Mouse (Mus musculus) megakaryocyte, embryonic 14.5 days (primary cell): ENCODE measurements at regions not wholly inside any gene's neighbourhood (a gene's known extent, or its start where the extent isn't known, plus 50 kb on each side); places are given as distances from the start of the nearest gene placed in this dataset.
A peak's percentile ranks its signal among the peaks of the same experiment; 100 is the strongest.
"Not testable (repeated sequence)": the region's sequence is repeated elsewhere in the genome, so short reads cannot be mapped to it uniquely, and the experiment has no call there.

ENCODE experiments used
- H3K27me3 ChIP-seq: replicated peaks from 2 replicates; pipeline ENCODE3; 2012; ENCODE audit warnings: inconsistent platforms
- H3K36me3 ChIP-seq: replicated peaks from 2 replicates; pipeline ENCODE3; 2012; ENCODE audit warnings: low read length, inconsistent platforms, mixed read lengths
- H3K4me1 ChIP-seq: 2 replicates; pipeline ENCODE4 v1.6.1; 2012; ENCODE audit warnings: inconsistent platforms
- H3K4me3 ChIP-seq: replicated peaks from 2 replicates; pipeline ENCODE3; 2012; ENCODE audit warnings: moderate library complexity, mild to moderate bottlenecking, inconsistent platforms
- H3K9me3 ChIP-seq: 2 replicates; pipeline ENCODE4 v1.6.1; 2012; ENCODE audit warnings: inconsistent platforms
- FLI1 ChIP-seq: IDR thresholded peaks from 2 replicates; pipeline ENCODE4 v1.6.1; 2012; ENCODE audit warnings: low read length, inconsistent platforms, mixed read lengths
- GATA1 ChIP-seq: IDR thresholded peaks from 3 replicates; pipeline ENCODE4 v1.6.1; 2012; ENCODE audit warnings: mixed read lengths, low read length, inconsistent platforms, borderline replicate concordance

DNA sequence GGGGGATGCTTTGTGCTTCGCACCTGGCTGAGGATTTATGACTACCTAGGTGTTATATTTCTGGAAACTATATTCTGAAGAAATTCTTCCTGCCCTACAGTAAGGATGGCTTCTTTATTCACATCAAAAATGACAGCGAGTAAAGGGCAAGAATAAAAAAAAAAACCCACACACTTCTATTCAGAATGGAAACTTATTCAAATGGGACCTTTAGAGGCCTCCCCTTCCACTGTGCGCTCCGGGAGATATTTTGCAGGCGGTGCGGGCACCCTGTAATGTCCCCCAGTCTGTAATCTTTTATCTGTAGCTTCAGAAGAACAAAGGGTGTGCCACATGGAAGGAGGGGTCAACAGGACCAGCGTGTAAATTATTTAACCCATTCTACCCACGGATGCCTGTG is 618.1 kb upstream of the Gm19410 start:
- Histone ChIP-seq H3K4me1 (no peaks in the 10 kb centered on the region), H3K4me3 (no peak overlapping the region), H3K27me3 (peaks cover 5% of the 10 kb centered on the region), H3K9me3 (peaks cover 21% of the 10 kb centered on the region; the same call in 1 of the 2 replicates), H3K36me3 (no peaks in the 10 kb centered on the region)
- no peak for TF ChIP-seq FLI1
- TF ChIP-seq GATA1, result no peak

DNA sequence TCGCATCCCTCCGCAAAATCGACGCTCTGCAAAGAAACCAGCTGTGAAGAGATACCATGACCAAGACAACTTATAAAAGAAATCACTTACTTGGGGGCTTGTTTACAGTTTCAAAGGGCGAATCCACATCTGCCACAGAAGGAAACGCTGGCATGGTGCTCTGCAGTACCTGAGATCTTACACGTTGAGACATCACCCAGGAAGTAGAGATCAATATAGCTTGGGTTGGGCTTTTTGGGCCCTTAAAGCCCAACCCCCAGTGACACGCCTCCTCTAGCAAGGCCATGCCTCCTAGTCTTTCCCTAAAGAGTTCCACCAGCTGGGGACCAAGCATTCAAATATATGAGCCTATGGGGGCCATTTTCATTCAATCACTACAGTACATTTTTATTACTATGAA is 617.6 kb upstream of the Gm19410 start:
- Histone ChIP-seq H3K4me1 (no peaks in the 10 kb centered on the region), H3K27me3 (peaks cover 3% of the 10 kb centered on the region), H3K36me3 (no peaks in the 10 kb centered on the region), H3K9me3 (peaks cover 18% of the 10 kb centered on the region; the same call in 1 of the 2 replicates), H3K4me3 (no peak overlapping the region)
- no peak for TF ChIP-seq GATA1
- TF ChIP-seq FLI1, result no peak

DNA sequence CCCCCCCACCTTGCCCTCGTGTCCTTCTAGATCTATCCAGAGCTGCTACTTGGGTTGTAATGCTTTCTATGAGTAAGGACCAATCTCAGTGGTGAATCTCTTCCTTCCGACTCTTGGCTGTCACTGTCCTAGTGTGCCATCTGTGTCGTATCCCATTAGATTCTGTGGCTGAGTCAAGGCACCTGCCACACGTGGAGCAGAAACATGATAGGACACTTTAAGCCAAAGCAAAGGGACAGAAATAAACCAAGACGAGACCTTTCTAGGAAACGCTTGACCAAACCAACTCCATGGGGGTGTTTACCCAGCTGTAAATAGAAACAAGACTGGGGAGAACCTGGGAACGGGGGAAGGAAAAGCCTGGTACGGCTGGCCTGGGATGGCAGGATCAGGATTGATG is 613.0 kb upstream of the Gm19410 start:
- H3K9me3 ChIP-seq, result 0 out of 2 replicates have a peak, but pooled peaks cover 10% of the 10 kb centered on the region
- TF ChIP-seq GATA1, result no peak
- no peak for TF ChIP-seq FLI1
- peaks cover 4% of the 10 kb centered on the region for H3K4me1 ChIP-seq
- peaks cover 8% of the 10 kb centered on the region for H3K27me3 ChIP-seq
- no peak overlapping the region for H3K4me3 ChIP-seq
- H3K36me3 ChIP-seq, result no peaks in the 10 kb centered on the region

DNA sequence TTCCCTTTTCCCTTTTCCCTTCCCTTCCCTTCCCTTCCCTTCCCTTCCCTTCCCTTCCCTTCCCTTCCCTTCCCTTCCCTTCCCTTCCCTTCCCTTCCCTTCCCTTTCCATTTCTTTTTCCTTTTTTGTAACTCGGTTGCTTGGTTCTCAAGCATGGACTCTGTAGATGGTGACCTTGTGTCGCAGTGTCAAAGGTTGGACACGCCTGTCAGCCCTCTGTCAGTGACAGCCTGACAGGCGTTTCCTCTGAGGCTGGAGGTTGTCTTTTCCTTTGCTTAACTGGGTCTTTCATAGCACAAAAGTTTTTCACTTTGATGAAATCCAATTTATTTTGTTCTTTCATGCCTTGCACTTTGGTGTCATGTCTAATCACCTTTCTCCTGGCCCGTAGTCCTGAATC is 609.3 kb upstream of the Gm19410 start:
- Histone ChIP-seq H3K36me3 (no peaks in the 10 kb centered on the region), H3K9me3 (0 out of 2 replicates have a peak, but pooled peaks cover 4% of the 10 kb centered on the region), H3K27me3 (peaks cover 20% of the 10 kb centered on the region), H3K4me3 (no peak overlapping the region), H3K4me1 (peaks cover 8% of the 10 kb centered on the region)
- TF ChIP-seq GATA1 (no peak), FLI1 (no peak)

DNA sequence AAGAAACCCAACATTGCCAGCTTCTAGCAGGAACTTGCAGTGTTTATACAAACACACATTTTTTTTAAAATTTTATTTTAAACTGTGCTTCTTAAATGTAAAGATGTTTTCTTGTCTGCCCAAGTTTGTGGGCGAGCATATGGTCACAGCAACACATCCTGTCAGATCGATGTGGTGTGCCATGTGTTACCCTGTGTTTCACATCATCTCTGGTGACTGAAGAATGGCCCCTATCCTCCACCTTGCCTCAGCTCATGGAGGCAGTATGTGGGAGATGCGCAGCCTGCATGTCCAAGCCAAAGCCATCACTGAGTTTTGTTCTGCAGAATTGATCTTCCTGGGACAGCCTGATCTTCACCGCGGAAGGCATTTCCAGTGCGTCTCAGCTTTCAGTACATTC is 607.9 kb upstream of the Gm19410 start:
- Histone ChIP-seq H3K9me3 (0 out of 2 replicates have a peak, but pooled peaks cover 7% of the 10 kb centered on the region), H3K36me3 (no peaks in the 10 kb centered on the region), H3K27me3 (peaks cover 23% of the 10 kb centered on the region), H3K4me3 (peak overlapping the region; percentile 13), H3K4me1 (peaks cover 8% of the 10 kb centered on the region)
- TF ChIP-seq FLI1 (no peak), GATA1 (no peak)

DNA sequence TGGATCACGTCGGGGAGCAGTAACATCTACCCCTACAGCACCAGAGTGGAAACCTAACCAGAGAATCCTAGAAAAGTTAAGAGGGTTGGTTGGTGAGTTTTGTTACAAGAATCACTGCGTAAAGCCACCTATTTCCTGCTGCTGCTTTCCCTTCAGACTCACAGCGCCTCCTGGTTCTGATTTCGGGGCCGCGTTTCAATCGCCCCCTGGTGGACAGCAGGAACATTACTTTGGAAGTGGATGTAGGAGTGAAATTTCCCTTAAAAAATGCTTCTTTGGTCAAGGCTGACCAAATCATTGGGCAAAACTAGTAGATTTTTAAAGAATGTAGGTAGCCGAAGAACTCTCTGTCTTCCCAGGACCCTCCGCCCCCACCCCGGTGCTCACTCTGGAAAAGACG is 606.3 kb upstream of the Gm19410 start:
- H3K36me3 ChIP-seq, result no peaks in the 10 kb centered on the region
- no peak overlapping the region for H3K4me3 ChIP-seq
- peaks cover 8% of the 10 kb centered on the region for H3K4me1 ChIP-seq
- TF ChIP-seq GATA1, result no peak
- TF ChIP-seq FLI1, result no peak
- peaks cover 20% of the 10 kb centered on the region for H3K27me3 ChIP-seq
- H3K9me3 ChIP-seq, result 0 out of 2 replicates have a peak, but pooled peaks cover 7% of the 10 kb centered on the region

DNA sequence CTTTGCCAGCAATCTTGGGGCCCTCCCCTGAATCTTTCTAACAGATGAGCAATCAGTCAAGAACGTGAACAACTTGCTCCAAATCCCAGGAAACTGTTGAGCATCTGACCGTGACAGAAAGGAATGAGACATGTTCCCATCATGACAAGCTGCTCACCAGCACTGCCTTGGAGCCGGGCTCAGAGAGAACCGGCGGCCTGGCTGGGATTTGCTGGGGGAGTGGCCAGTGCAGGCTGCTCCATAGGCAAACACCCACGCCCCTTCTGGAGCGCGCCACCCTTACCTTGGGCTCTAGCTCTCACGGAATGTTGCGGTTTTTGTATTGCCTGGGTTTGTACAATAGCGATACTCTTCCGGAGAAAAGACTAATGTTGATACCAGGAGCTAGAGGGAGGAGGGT is 605.4 kb upstream of the Gm19410 start:
- Histone ChIP-seq H3K4me3 (no peak overlapping the region), H3K9me3 (0 out of 2 replicates have a peak, but pooled peaks cover 7% of the 10 kb centered on the region), H3K27me3 (peaks cover 20% of the 10 kb centered on the region), H3K4me1 (peaks cover 8% of the 10 kb centered on the region), H3K36me3 (no peaks in the 10 kb centered on the region)
- TF ChIP-seq FLI1 (no peak), GATA1 (no peak)

DNA sequence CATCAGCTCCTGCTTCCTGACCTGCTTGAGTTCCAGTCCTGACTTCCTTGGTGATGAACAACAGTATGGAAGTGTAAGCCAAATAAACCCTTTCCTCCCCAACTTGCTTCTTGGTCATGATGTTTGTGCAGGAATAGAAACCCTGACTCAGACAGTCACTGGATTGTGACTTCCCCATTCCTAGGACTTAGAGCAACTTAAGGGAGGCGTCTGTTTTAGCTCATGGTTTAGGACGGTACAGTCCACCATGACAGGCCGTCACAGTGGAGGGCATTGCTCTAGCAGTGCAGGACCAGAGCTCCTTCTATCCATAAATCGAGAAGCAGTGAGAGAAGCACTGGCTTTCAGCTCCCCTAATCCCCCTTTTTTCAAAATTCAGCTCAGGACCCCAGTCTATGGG is 603.4 kb upstream of the Gm19410 start:
- H3K36me3 ChIP-seq, H3K4me1 ChIP-seq, H3K4me3 ChIP-seq, H3K9me3 ChIP-seq: not testable (repeated sequence)
- H3K27me3 ChIP-seq, result peaks cover 21% of the 10 kb centered on the region

DNA sequence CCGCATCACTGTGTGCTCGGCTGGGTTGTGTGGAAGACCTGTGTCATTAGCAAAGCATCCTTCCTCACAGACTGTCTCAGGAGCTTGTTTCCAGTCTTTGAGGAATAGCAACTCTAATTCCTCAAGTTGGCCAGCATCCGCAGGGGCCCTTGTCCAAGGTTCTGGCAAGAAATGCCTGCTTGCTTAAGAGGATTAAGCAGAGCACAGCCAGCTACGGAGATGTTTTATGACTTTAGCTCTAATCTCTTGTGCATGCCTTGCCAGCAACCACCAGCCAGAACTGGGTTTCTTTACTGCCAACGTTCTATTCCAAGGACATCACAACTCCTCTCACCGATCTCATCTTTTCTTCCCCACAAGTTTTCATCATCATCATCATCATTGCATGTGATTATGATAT is 599.0 kb upstream of the Gm19410 start:
- H3K27me3 ChIP-seq, result peaks cover 4% of the 10 kb centered on the region
- no peak overlapping the region for H3K4me3 ChIP-seq
- H3K9me3 ChIP-seq, result peaks cover 3% of the 10 kb centered on the region; the same call in 1 of the 2 replicates
- TF ChIP-seq FLI1, result no peak
- TF ChIP-seq GATA1, result no peak
- H3K4me1 ChIP-seq, result no peaks in the 10 kb centered on the region
- no peaks in the 10 kb centered on the region for H3K36me3 ChIP-seq

DNA sequence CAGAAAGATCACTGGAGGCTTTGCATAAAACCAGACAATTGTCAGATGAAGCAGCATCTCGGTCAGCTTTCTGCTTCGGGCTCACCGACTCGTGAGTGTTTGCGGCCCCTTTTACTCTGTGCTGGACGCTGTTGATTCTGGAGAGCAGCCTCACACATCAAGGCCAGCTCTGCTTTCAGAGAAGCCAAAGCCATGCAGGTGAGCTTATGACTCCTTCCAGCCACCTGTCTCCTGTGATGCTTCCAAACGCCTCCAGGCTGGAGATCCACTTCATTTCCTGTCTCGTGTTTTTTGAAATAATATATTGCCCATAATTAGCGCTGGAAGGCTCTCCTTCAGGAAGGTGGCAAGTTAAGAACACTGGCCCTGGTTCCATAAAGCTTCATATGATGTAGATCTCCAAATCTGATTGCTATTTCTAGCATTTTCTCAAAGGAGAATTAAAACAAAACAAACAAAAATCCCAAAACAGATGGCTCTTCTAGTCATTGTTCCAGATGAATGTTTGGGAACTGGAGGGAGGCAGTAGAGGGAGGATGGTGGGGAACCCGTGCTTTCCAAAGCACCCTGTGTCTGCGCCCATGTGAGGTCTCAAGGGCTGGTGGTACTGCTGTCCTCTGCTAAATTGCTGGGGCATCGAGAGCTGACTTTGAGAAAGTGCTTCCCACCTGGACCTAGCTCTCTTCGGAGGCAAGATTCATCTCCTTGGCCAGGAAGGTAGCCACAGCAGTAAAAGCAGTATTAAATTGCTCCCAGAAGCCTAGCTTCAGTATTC is 593.9 kb upstream of the Gm19410 start:
- no peak for TF ChIP-seq FLI1
- no peak for TF ChIP-seq GATA1
- no peaks in the 10 kb centered on the region for H3K9me3 ChIP-seq
- H3K27me3 ChIP-seq, result no peaks in the 10 kb centered on the region
- no peak overlapping the region for H3K4me3 ChIP-seq
- H3K36me3 ChIP-seq, result no peaks in the 10 kb centered on the region
- no peaks in the 10 kb centered on the region for H3K4me1 ChIP-seq

DNA sequence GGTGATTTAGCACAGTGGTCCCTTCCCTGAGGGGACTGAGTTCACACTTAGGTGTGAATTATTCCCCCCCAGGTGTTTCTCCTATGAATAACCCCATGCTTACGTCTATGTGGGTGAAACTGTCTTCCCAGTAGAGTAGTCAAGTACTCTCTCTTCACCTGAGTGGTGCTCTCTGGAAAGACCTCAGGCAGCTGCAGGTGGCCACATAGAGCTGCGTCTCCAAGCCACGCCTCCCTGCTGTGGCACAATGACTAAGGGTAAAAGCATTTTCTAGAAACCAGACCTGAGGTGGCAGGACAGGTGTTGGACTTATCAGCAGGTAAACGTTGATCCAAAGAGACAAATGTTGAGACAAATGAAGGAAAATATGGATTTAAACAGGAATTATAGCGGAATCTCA is 588.3 kb upstream of the Gm19410 start:
- H3K36me3 ChIP-seq, result no peaks in the 10 kb centered on the region
- no peaks in the 10 kb centered on the region for H3K4me1 ChIP-seq
- peaks cover 15% of the 10 kb centered on the region for H3K9me3 ChIP-seq
- H3K27me3 ChIP-seq, result no peaks in the 10 kb centered on the region
- TF ChIP-seq GATA1, result no peak
- TF ChIP-seq FLI1, result no peak
- no peak overlapping the region for H3K4me3 ChIP-seq
